Mouse (Mus musculus): ENCODE results near the gene Chil1. TPM values are rescaled to one million over a fixed set of nuclear protein-coding genes. Genes with fewer than 3 reads are reported as not detected.

Gene Chil1
- total and polyA plus RNA-seq, 3 experiments = 1.7 to 6.7 (median 6.1) TPM

DNA sequence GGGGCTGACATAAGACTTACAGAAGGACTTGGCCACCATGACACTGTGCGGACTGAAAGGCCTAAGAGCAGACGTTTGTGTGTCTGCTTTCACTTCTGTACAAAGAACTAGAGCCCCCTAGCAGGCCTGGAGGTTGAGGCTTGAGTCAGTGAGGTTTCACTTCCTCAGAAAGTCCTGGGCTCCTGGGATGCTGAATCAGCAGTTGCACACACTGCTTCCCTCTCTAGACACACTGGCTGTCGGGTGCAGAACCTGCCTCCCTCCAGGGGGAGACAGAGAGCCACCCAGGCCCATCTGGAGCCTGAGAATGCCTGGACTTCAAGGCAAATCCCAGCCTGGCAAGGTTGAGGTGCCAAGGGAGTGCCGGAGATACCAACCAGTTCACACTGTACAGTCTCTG is 14.4 kb downstream of the Chil1 start (continued):
- TF ChIP-seq SMC3 (IDR thresholded peaks at IDR 0.05; ENCODE audit: low read depth, low read length) = peak; percentile 87
- peak; percentile 56; the same call in 1 of the 2 replicates for TF ChIP-seq ELF1 (IDR thresholded peaks at IDR 0.05; ENCODE audit: low read depth, low read length)
- peak; percentile 68; the same call in 1 of the 2 replicates for TF ChIP-seq SIN3A (IDR thresholded peaks at IDR 0.05; ENCODE audit: low read length)
- peak; percentile 75 for TF ChIP-seq JUN (IDR thresholded peaks at IDR 0.05; ENCODE audit: insufficient read depth, low read depth, low read length)
- TF ChIP-seq MAFK (IDR thresholded peaks at IDR 0.05; ENCODE audit: insufficient replicate concordance, low read length) = peak; percentile 100
- no peak for TF ChIP-seq NELFE (IDR thresholded peaks at IDR 0.05; ENCODE audit: low read depth, low read length)
- TF ChIP-seq ZMIZ1 (IDR thresholded peaks at IDR 0.05; ENCODE audit: low read depth, low read length) = no peak
- no peak; the same call in 1 of the 2 replicates for TF ChIP-seq RCOR1 (conservative IDR thresholded peaks at IDR 0.05; ENCODE audit: low read depth, low read length)
- TF ChIP-seq MAZ (IDR thresholded peaks at IDR 0.05; ENCODE audit: low read depth, low read length) = 0 out of 2 replicates have a peak, but pooled peaks have one; percentile 30
- TF ChIP-seq HCFC1 (IDR thresholded peaks at IDR 0.05; ENCODE audit: low read depth, low read length) = no peak
- peak; percentile 39; the same call in 1 of the 2 replicates for TF ChIP-seq POLR2A (IDR thresholded peaks at IDR 0.05; ENCODE audit: low read depth, low read length)
- TF ChIP-seq ZKSCAN1 (IDR thresholded peaks at IDR 0.05; ENCODE audit: borderline replicate concordance, low read depth, low read length) = no peak
- peak; percentile 89 to 91 for TF ChIP-seq CTCF (conservative IDR thresholded peaks at IDR 0.05 in 1 of 2, IDR thresholded peaks at IDR 0.05 in 1 of 2; ENCODE audit: low read depth in 2 of 2, low read length in 2 of 2)
- peak; percentile 67 for TF ChIP-seq JUND (conservative IDR thresholded peaks at IDR 0.05; ENCODE audit: low read depth, low read length)
- no peak for TF ChIP-seq NRF1 (IDR thresholded peaks at IDR 0.05; ENCODE audit: low read depth, low read length)
- TF ChIP-seq PAX5 (IDR thresholded peaks at IDR 0.05; ENCODE audit: low read length) = no peak

DNA sequence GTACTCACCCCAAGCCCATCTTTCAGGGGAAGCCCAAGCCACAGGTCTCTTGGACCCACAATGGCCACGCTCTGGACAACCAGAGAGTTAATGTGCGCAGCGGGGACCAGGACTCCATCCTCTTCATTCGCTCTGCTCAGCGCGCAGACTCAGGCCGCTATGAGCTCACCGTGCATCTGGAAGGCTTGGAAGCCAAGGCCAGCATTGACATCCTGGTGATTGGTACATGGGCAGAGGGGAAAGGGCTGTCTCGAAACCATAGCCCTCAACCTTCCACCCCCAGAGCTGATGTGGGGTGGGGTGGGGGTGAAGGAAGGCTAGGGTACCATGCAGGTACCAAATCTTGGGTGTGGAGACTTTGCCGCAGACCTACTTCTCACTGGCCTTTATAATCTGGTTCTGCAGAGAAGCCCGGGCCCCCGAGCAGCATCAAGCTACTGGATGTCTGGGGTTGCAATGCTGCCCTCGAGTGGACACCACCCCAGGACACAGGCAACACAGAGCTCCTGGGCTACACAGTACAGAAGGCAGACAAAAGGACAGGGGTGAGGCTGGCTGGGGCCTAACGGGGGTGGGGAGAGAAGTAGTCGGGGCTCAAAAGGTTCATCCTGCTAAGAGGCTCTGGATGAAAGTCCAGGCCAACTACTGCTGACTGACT is 15.5 kb downstream of the Chil1 start:
- H3K27ac ChIP-seq (ENCODE audit: insufficient read depth, low read depth) = no peak overlapping the region
- DNase-seq (ENCODE audit: extremely low read depth) = no peak
- H3K9ac ChIP-seq (ENCODE audit: insufficient read depth, low read depth) = no peak overlapping the region
- in situ Hi-C loops (cut with MboI; ENCODE audit: low pct_ligation_motif_present, low pct_unique_long_range_greater_than_20kb, low sequenced_read_pairs) (loop anchor here (5.0 to 10.0 kb wide), 2 partner anchors 35 to 97 kb away; no protein-coding TSS in a partner anchor), dilution Hi-C loops (cut with MboI; ENCODE audit: extremely low pct_ligation_motif_present, extremely low pct_unique_long_range_greater_than_20kb, low sequenced_read_pairs) (no loop called here)
- H3K4me1 ChIP-seq (ENCODE audit: control insufficient read depth in 1 of 2, insufficient read depth in 2 of 2) = peaks cover 34 to 95% of the 10 kb centered on the region in 2 experiments
- H3K4me2 ChIP-seq (ENCODE audit: insufficient read depth, low read depth, poor library complexity, severe bottlenecking) = no peak overlapping the region
- TF ChIP-seq RCOR1 (conservative IDR thresholded peaks at IDR 0.05; ENCODE audit: low read depth, low read length) = no peak
- TF ChIP-seq SMC3 (IDR thresholded peaks at IDR 0.05; ENCODE audit: low read depth, low read length) = peak; percentile 15; the same call in 1 of the 2 replicates
- no peak for TF ChIP-seq EP300 (IDR thresholded peaks at IDR 0.05; ENCODE audit: low read length)
- TF ChIP-seq HCFC1 (IDR thresholded peaks at IDR 0.05; ENCODE audit: low read depth, low read length) = no peak
- no peaks in the 10 kb centered on the region for H3K36me3 ChIP-seq (replicated peaks in 1 of 2; ENCODE audit: control insufficient read depth in 1 of 2, insufficient read depth in 1 of 2, low read length in 1 of 2)
- no peaks in the 10 kb centered on the region for H3K9me3 ChIP-seq (replicated peaks; ENCODE audit: low read length)
- H3K79me2 ChIP-seq (replicated peaks; ENCODE audit: control insufficient read depth, extremely low read depth, insufficient read depth, poor library complexity, severe bottlenecking) = no peaks in the 10 kb centered on the region
- H3K4me3 ChIP-seq (replicated peaks in 1 of 3; ENCODE audit: low read depth in 2 of 3, low read length in 2 of 3, poor library complexity in 1 of 3) = no peak overlapping the region
- H3K27me3 ChIP-seq (replicated peaks) = no peaks in the 10 kb centered on the region
